Mouse (Mus musculus) heart, embryonic 10.5 days (tissue): ENCODE data around the gene Rhbg. TPM values are rescaled to one million over a fixed set of nuclear protein-coding genes. Genes with fewer than 3 reads are reported as not detected.

Experiments used
- DNase-seq: peaks from one replicate; pipeline ENCODE4 v3.0.0-alpha.2; 2017; ENCODE audit warnings: low spot score
- H3K27ac ChIP-seq: fragments of 300-500 bp; sonication (generic); 2 replicates; pipeline ENCODE4 v1.5.1; 2016; ENCODE audit warnings: mild to moderate bottlenecking
- H3K27me3 ChIP-seq: fragments of 300-500 bp; sonication (generic); 2 replicates; pipeline ENCODE4 v1.6.1; 2016; ENCODE audit warnings: mild to moderate bottlenecking; ENCODE audit not compliant: poor library complexity, insufficient read depth, severe bottlenecking
- H3K36me3 ChIP-seq: fragments of 300-500 bp; sonication (generic); 2 replicates; pipeline ENCODE4 v1.6.1; 2016; ENCODE audit warnings: mild to moderate bottlenecking, moderate library complexity
- H3K4me1 ChIP-seq: fragments of 300-500 bp; sonication (generic); 2 replicates; pipeline ENCODE4 v1.6.1; 2016; ENCODE audit warnings: mild to moderate bottlenecking
- H3K4me3 ChIP-seq: fragments of 300-500 bp; sonication (generic); 2 replicates; pipeline ENCODE4 v1.5.1; 2016; ENCODE audit warnings: mild to moderate bottlenecking, moderate library complexity
- H3K9me3 ChIP-seq: fragments of 300-500 bp; sonication (generic); 2 replicates; pipeline ENCODE4 v1.6.1; 2016; ENCODE audit warnings: mild to moderate bottlenecking, moderate library complexity
- WGBS: fragments of 180-500 bp; shearing (Covaris S2); methylation state at CpG from one replicate; pipeline ENCODE4 v1.1.7; 2016; 5-methylcytosine and 5-hydroxymethylcytosine counted together
- polyA plus RNA-seq: library from polyadenylated mRNA; unstranded; fragments of >200 nt; fragmentation: Nextera tagmentation; extraction: Ambion mirVana; gene quantifications from 2 replicates; pipeline ENCODE4 v1.2.1, GENCODE M21; 2016

Gene Rhbg
- polyA plus RNA-seq, 1 experiment from 2014 or later: 8.2 TPM

- DNase-seq: no peak
- Histone ChIP-seq H3K27ac (no peak overlapping the region), H3K4me1 (peaks cover 10% of the 10 kb centered on the region; the same call in 1 of the 2 replicates), H3K9me3 (no peaks in the 10 kb centered on the region), H3K4me3 (no peak overlapping the region), H3K27me3 (peaks cover 90% of the 10 kb centered on the region), H3K36me3 (no peaks in the 10 kb centered on the region)
- 56% methylated on average over 7 of the region's 7 CpGs for WGBS
These were observed 22.2 kb downstream of the Rhbg start for GRCm38 (mm10) chr3:88232301-88232702.

GRCm38 (mm10) chr3:88231061-88231641, 23.4 kb downstream of the Rhbg start:
- Histone ChIP-seq H3K27me3 (peaks cover 87% of the 10 kb centered on the region), H3K36me3 (no peaks in the 10 kb centered on the region), H3K9me3 (no peaks in the 10 kb centered on the region), H3K27ac (no peak overlapping the region), H3K4me3 (no peak overlapping the region), H3K4me1 (peaks cover 10% of the 10 kb centered on the region; the same call in 1 of the 2 replicates)
- no peak for DNase-seq
- WGBS: 44% methylated on average over 1 of the region's 1 CpGs

GRCm38 (mm10) chr3:88230262-88231047, 24.1 kb downstream of the Rhbg start:
- Histone ChIP-seq H3K4me3 (no peak overlapping the region), H3K27ac (no peak overlapping the region), H3K9me3 (no peaks in the 10 kb centered on the region), H3K27me3 (peaks cover 88% of the 10 kb centered on the region), H3K36me3 (no peaks in the 10 kb centered on the region), H3K4me1 (peaks cover 10% of the 10 kb centered on the region; the same call in 1 of the 2 replicates)
- 49% methylated on average over 17 of the region's 17 CpGs for WGBS
- DNase-seq: no peak

- Histone ChIP-seq H3K27ac (no peak overlapping the region), H3K4me3 (no peak overlapping the region), H3K27me3 (peaks cover 90% of the 10 kb centered on the region), H3K9me3 (no peaks in the 10 kb centered on the region), H3K36me3 (no peaks in the 10 kb centered on the region), H3K4me1 (peaks cover 10% of the 10 kb centered on the region; the same call in 1 of the 2 replicates)
- 78% methylated on average over 6 of the region's 6 CpGs for WGBS
- DNase-seq: no peak
These were observed 25.0 kb downstream of the Rhbg start for GRCm38 (mm10) chr3:88229526-88229925.

GRCm38 (mm10) chr3:88228906-88229305, 25.6 kb downstream of the Rhbg start:
- Histone ChIP-seq H3K9me3 (no peaks in the 10 kb centered on the region), H3K36me3 (no peaks in the 10 kb centered on the region), H3K4me3 (no peak overlapping the region), H3K27me3 (peaks cover 93% of the 10 kb centered on the region), H3K27ac (no peak overlapping the region), H3K4me1 (peaks cover 10% of the 10 kb centered on the region; the same call in 1 of the 2 replicates)
- DNase-seq: no peak
- WGBS: 33% methylated on average over 4 of the region's 4 CpGs

GRCm38 (mm10) chr3:88227976-88228375, 26.5 kb downstream of the Rhbg start:
- H3K4me1 ChIP-seq: peaks cover 10% of the 10 kb centered on the region; the same call in 1 of the 2 replicates
- no peak for DNase-seq
- no peak overlapping the region for H3K27ac ChIP-seq
- no peaks in the 10 kb centered on the region for H3K36me3 ChIP-seq
- no peak overlapping the region for H3K4me3 ChIP-seq
- no peaks in the 10 kb centered on the region for H3K9me3 ChIP-seq
- peaks cover 93% of the 10 kb centered on the region for H3K27me3 ChIP-seq
- 52% methylated on average over 6 of the region's 6 CpGs for WGBS

GRCm38 (mm10) chr3:88227260-88227659, 27.2 kb downstream of the Rhbg start:
- no peaks in the 10 kb centered on the region for H3K9me3 ChIP-seq
- DNase-seq: no peak
- H3K4me3 ChIP-seq: no peak overlapping the region
- peaks cover 93% of the 10 kb centered on the region for H3K27me3 ChIP-seq
- 20% methylated on average over 4 of the region's 4 CpGs for WGBS
- no peaks in the 10 kb centered on the region for H3K36me3 ChIP-seq
- H3K27ac ChIP-seq: no peak overlapping the region
- peaks cover 9% of the 10 kb centered on the region; the same call in 1 of the 2 replicates for H3K4me1 ChIP-seq

GRCm38 (mm10) chr3:88226101-88226845, 28.2 kb downstream of the Rhbg start:
- Histone ChIP-seq H3K4me3 (no peak overlapping the region), H3K27ac (no peak overlapping the region), H3K9me3 (no peaks in the 10 kb centered on the region), H3K27me3 (peaks cover 93% of the 10 kb centered on the region), H3K36me3 (no peaks in the 10 kb centered on the region), H3K4me1 (peaks cover 7% of the 10 kb centered on the region; the same call in 1 of the 2 replicates)
- DNase-seq: no peak
- WGBS: 82% methylated on average over 10 of the region's 10 CpGs

- H3K36me3 ChIP-seq: no peaks in the 10 kb centered on the region
- WGBS: 45% methylated on average over 2 of the region's 2 CpGs
- no peak for DNase-seq
- H3K27ac ChIP-seq: no peak overlapping the region
- no peaks in the 10 kb centered on the region for H3K4me1 ChIP-seq
- H3K27me3 ChIP-seq: peaks cover 93% of the 10 kb centered on the region
- no peak overlapping the region for H3K4me3 ChIP-seq
- no peaks in the 10 kb centered on the region for H3K9me3 ChIP-seq
These were observed 29.6 kb downstream of the Rhbg start for GRCm38 (mm10) chr3:88224929-88225328.

GRCm38 (mm10) chr3:88222446-88222845, 32.1 kb downstream of the Rhbg start:
- no peak for DNase-seq
- H3K4me3 ChIP-seq: no peak overlapping the region
- no peaks in the 10 kb centered on the region for H3K9me3 ChIP-seq
- 72% methylated on average over 6 of the region's 6 CpGs for WGBS
- H3K4me1 ChIP-seq: no peaks in the 10 kb centered on the region
- H3K36me3 ChIP-seq: no peaks in the 10 kb centered on the region
- H3K27ac ChIP-seq: no peak overlapping the region
- H3K27me3 ChIP-seq: peaks cover 95% of the 10 kb centered on the region

GRCm38 (mm10) chr3:88221519-88222390, 32.8 kb downstream of the Rhbg start:
- Histone ChIP-seq H3K4me1 (no peaks in the 10 kb centered on the region), H3K4me3 (no peak overlapping the region), H3K27ac (no peak overlapping the region), H3K27me3 (peaks cover 99% of the 10 kb centered on the region), H3K9me3 (no peaks in the 10 kb centered on the region), H3K36me3 (no peaks in the 10 kb centered on the region)
- WGBS: 49% methylated on average over 12 of the region's 12 CpGs
- no peak for DNase-seq

GRCm38 (mm10) chr3:88220842-88221241, 33.7 kb downstream of the Rhbg start:
- no peaks in the 10 kb centered on the region for H3K9me3 ChIP-seq
- H3K4me3 ChIP-seq: no peak overlapping the region
- H3K4me1 ChIP-seq: peaks cover 1% of the 10 kb centered on the region
- H3K27ac ChIP-seq: no peak overlapping the region
- H3K27me3 ChIP-seq: peaks cover 99% of the 10 kb centered on the region
- DNase-seq: peak; percentile 86
- under 1% methylated on average over 6 of the region's 6 CpGs for WGBS
- H3K36me3 ChIP-seq: no peaks in the 10 kb centered on the region
